Mouse (Mus musculus) E14TG2a.4 (cell line): Measurements from ENCODE around the gene Cpne5.

Source experiments
- CTCF ChIP-seq: conservative IDR thresholded peaks from 2 replicates; pipeline ENCODE4 v1.5.1; 2014; ENCODE audit warnings: low read length
- NANOG ChIP-seq: IDR thresholded peaks from 2 replicates; pipeline ENCODE4 v1.6.1; 2014; ENCODE audit warnings: borderline replicate concordance, low read length, mixed read lengths

GRCm38 (mm10) chr17:29258921-29259320, 21.0 kb upstream of the Cpne5 start:
- TF ChIP-seq CTCF (no peak), NANOG (no peak)
